Mouse (Mus musculus) heart, adult 11 months (tissue): ENCODE measurements around the gene Zfand6.

Source experiments
- DNase-seq: peaks from one replicate; pipeline ENCODE4 v3.0.0; 2022

The Zfand6 gene

DNA sequence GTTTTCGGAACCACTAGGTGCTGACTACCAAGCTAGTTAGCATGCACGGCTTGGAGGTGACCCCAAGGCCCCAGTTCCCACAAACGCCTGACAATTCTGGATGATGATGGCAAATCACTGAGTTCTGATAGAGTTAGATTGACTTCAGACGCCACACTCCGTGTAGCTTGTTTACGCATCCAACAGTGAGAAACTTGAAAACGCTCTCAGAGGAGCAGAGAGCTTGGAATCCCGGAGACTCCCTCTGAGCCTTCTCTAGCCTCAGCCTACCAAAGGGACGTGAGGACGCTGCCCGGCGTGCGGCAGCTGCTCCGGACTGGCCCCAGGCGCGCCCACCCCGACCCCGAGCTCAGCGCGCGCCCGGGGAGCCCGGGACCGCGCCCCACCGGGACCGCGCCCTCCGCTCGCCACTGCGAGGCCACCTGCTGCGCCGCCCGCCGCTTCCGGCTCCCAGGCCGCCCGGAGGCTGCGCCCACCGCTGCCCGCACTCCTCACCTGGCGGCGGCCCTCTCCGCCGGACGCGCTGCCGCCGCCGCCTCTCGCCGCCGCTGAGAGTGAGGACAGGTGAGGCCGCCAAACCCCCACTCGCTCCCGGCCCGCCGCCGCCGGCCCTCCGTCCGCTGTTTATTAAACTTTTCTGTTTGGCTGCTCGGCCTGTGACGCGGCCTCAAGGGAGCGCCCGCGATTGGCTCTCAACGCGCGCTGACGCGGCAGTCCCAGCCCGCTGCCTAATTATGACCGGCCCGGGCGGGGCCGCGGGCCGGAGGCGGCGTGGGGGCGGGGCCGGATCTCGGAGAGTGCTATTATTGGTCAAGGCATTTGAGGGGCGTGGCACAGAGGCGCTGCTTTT, at the start of gene Zfand6:
Gene Zfand6 (minus strand): TSS at position 709 of the 850 bp plus-strand sequence.
- DNase-seq, result peak; percentile 100

DNA sequence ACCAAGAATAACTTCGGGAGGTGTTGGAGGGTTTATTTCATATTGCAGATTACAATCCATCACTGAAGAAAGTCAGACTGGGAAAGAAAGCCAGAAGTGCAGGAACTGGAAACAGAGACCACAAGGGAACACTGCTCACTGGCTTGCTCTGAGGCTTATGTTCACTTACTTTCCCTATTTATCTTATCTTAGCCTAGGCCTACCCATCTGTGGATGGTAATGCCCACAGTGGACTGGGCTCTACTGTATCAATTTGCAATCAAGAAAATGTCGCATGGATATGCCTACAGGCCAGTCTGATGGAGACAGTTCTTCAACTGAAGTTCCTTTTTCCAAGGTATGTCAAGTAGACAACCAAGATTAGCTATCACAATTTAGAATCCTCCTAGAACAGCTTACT, 47.0 kb upstream of the Zfand6 start:
- peak; percentile 4 for DNase-seq

DNA sequence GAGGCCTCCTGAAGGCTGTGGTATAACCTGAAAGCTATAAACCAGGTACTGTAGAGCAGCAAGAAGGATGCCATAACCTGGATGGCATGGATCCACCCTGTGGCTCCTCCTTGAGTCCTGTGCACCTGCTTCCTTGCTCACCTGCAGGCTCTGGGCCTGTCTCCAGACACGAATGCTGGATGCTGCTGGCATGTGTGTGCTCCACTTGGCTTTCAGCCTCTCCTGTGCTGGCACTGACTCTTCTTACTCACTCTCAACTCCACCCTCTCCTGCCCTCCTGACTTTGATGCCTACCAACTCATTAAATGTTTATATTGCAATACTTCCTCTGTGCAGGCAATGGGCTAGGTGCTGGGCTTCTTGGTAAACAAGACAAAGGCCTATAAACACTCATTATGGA, 43.3 kb upstream of the Zfand6 start:
- peak; percentile 74 for DNase-seq

DNA sequence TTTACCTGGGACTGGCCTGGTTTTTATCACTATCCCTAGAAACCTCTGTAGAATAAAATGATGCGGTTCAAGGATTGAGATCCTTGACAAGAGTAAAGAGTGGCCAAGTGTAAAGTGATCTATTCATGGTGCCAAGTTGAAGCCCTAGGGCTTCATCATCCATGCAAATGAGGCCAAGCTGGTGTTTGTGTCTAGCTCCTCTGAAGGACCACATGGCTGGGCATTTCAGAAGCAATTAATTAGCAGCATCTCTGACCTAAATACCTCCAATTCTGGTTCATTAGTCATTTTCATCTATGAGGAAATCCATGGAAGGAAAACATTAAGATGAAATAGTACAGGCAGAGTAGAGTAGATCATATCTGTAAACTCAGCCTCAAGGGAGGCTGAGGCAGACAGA, 42.3 kb upstream of the Zfand6 start:
- peak; percentile 25 for DNase-seq

DNA sequence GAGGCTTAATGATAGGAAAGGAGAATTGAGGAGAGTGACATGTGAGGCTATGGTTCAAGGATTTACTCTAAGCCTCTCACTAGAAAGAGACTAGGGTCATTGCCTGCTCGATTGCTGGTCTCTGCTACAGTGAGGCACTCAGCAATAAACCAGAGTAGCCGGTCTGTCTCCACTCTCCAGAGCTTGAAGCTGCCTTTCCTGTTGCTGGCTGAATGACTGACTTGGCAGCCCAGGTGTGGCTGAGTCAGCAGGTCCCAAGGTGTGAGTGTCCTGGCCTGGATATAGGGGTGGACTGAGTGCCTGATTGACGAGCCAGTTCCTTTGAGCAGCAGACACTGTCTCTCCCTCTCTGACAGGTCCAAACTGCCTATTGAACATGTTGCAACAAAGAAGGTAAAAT, 41.3 kb upstream of the Zfand6 start:
- no peak for DNase-seq

- no peak for DNase-seq
These were observed 33.2 kb upstream of the Zfand6 start for GRCm38 (mm10) chr7:84722804-84723459.

DNA sequence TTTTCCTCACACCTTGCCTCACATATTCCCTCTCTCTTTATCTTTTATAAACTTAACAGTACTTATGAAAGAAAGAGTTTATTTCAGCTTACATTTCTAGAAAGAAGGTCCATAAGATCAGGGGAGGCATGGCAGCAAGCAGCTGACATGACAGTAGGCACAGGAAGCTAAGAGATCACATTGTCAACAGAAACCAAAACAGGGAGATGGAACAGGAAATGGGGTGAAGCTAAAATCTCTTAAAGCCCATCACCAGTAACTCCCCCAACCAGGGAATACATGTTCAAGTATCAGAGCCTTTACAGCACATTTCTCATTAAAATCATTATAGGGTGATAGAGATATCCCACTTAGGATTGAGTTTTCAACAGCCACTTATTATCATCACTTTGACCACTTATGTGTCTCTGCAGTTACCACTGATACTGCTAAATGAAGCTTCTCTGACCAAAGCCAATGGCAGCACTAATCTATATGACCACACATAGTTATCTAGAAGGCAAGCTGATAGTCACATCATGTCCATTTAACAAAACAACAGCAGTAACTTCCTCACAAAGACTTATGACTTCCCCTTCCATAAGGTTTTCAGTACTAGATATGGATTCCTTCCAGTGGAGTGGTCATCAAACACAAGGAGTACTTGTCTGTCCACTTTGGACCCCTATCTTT, 20.7 kb upstream of the Zfand6 start:
- DNase-seq, result no peak

- DNase-seq, result no peak
These were observed 17.1 kb upstream of the Zfand6 start for GRCm38 (mm10) chr7:84706877-84707276.

GRCm38 (mm10) chr7:84690101-84690509, 346 bp upstream of the Zfand6 start:
- no peak for DNase-seq

GRCm38 (mm10) chr7:84687653-84688580, 1.8 kb downstream of the Zfand6 start:
- no peak for DNase-seq

- DNase-seq, result no peak
These were observed 3.4 kb downstream of the Zfand6 start for GRCm38 (mm10) chr7:84686380-84686779.

- peak; percentile 75 for DNase-seq
These were observed 5.1 kb downstream of the Zfand6 start for GRCm38 (mm10) chr7:84684675-84685074.

- DNase-seq, result peak; percentile 1
These were observed 8.2 kb downstream of the Zfand6 start for GRCm38 (mm10) chr7:84681558-84681957.

DNA sequence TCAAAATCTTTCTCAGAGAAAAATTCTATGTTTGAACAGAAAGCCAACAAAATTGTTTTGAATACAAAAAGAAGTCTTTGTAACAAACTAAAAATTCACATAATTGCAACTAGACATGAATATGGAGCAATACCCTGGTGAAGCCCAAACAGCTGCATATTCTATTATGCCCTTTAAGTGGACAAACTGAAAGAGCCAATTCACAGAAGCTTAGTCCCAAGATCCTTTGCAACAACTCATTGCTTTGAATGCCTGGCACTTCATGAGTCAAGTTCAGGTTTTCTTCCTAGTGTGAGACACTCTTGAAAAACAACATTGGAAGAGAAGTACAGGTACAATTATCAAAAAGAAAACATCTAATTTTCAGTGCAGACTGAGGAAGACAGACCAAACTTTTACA, 8.8 kb downstream of the Zfand6 start:
- DNase-seq, result no peak

DNA sequence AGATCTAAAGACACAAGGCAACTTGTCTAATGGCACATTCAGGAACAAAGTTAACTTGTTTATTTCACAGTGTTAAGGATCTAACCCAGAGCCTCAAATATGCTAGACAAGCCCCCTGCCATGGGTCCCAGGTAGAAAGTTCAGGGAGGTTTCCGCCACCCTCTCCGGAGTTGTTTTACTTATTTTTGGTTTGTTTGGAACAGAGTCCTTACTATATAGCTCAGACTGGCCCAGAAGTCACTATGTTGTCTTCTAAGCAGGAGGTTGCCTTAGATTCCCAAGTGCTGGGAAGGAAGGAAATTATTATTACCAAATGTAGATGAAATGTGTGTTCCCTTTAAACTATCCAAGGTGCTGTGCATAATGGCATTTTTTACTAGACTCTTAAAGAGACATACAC, 9.7 kb downstream of the Zfand6 start:
- peak; percentile 79 for DNase-seq

- peak; percentile 98 for DNase-seq
These were observed 10.5 kb downstream of the Zfand6 start for GRCm38 (mm10) chr7:84679264-84679663.

- no peak for DNase-seq
These were observed 16.7 kb downstream of the Zfand6 start for GRCm38 (mm10) chr7:84673103-84673502.

DNA sequence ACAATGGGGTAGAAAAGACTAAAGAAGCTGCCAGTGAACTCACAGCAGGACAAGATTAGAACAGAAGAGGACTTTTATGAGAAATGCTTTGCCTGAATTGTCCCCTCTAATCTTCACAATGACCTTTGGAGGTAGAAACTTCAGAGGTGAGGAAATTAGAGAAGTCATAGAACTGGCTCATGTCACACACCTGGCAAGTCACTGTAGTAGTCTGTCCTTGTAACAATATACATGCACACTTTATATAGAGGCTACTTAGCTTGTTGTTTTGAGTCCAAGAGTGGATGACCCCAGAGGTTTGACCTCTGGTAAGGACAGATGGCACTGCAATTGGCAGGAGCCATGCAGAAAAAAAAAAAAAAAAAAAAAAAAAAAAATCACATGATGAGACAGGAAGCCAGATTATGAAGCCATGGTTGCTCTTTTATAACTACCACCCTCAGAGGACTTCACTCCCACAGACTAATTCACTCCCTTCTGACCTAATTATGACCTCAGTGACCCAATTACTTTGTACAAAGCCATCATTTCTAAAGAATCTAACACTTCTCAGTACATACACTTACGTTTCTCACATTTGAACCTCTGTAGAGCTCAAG, 20.1 kb downstream of the Zfand6 start:
- DNase-seq, result no peak

- no peak for DNase-seq
These were observed 21.8 kb downstream of the Zfand6 start for GRCm38 (mm10) chr7:84667946-84668345.

DNA sequence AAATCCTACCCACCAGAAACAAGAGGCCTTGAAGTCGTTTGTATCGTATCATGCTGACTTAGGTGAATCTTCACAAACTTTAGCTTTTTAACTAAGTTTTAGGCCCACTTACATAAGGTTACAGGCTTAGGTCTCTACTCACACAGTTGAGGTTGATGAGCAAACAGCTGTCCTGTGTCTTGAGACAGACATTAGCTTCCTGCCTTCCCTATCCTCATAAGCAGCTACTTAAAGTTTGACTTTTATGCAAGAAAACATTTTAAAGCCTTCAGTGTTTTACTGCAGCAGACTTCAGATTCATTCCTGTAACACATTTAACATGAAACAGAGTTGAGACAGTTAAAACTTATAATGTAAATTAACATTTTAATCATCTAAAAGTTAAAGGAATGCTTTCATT, 37.0 kb downstream of the Zfand6 start:
- no peak for DNase-seq

- DNase-seq, result no peak
These were observed 37.8 kb downstream of the Zfand6 start for GRCm38 (mm10) chr7:84651987-84652321.

- no peak for DNase-seq
These were observed 38.3 kb downstream of the Zfand6 start for GRCm38 (mm10) chr7:84651303-84651986.
